Mouse (Mus musculus) intestine, postnatal 0 days (tissue): ENCODE results near the gene Dynll2. TPM values are rescaled to one million over a fixed set of nuclear protein-coding genes. Genes with fewer than 3 reads are reported as not detected.

Source experiments
- ATAC-seq: fragments of 200-750 bp; cut with Nextera tagmentation; 2 replicates; pipeline ENCODE4 v1.8.0; 2017; ENCODE audit warnings: mild to moderate bottlenecking, moderate TSS enrichment, moderate library complexity
- H3K27ac ChIP-seq: fragments of 300-500 bp; sonication (generic); 2 replicates; pipeline ENCODE4 v1.5.1; 2014; ENCODE audit warnings: mild to moderate bottlenecking, low read depth, low read length, moderate library complexity
- H3K27me3 ChIP-seq: fragments of 300-500 bp; sonication (generic); replicated peaks from 2 replicates; pipeline ENCODE4 v1.6.1; 2014; ENCODE audit warnings: low read length, mixed read lengths; ENCODE audit not compliant: control insufficient read depth, insufficient read depth
- H3K36me3 ChIP-seq: fragments of 300-500 bp; sonication (generic); 2 replicates; pipeline ENCODE4 v1.6.1; 2014; ENCODE audit warnings: mild to moderate bottlenecking, moderate library complexity; ENCODE audit not compliant: control insufficient read depth, insufficient read depth
- H3K4me1 ChIP-seq: fragments of 300-500 bp; sonication (generic); replicated peaks from 2 replicates; pipeline ENCODE4 v1.6.1; 2014; ENCODE audit warnings: antibody characterized with exemption, low read length, mixed read lengths; ENCODE audit not compliant: control insufficient read depth, insufficient read depth
- H3K4me2 ChIP-seq: fragments of 300-500 bp; sonication (generic); replicated peaks from 2 replicates; pipeline ENCODE4 v1.6.1; 2014; ENCODE audit warnings: low read depth, mild to moderate bottlenecking, moderate library complexity
- H3K4me3 ChIP-seq: fragments of 300-500 bp; sonication (generic); 2 replicates; pipeline ENCODE4 v1.5.1; 2014; ENCODE audit warnings: low read depth, low read length
- H3K9ac ChIP-seq: fragments of 300-500 bp; sonication (generic); 2 replicates; pipeline ENCODE4 v1.6.1; 2014; ENCODE audit warnings: mild to moderate bottlenecking, low read depth, low read length
- H3K9me3 ChIP-seq: fragments of 300-500 bp; sonication (generic); 2 replicates; pipeline ENCODE4 v1.6.1; 2016; ENCODE audit warnings: mixed run types; ENCODE audit not compliant: control insufficient read depth
- CTCF ChIP-seq: sonication (generic); IDR thresholded peaks from 2 replicates; pipeline ENCODE4 v1.5.1; 2016; ENCODE audit warnings: low read depth, mild to moderate bottlenecking, control low read depth, antibody characterized with exemption, moderate library complexity
- WGBS: fragments of 180-500 bp; shearing (Covaris S2); extraction: QIAGEN DNeasy Blood & Tissue Kit; methylation state at CpG from one replicate; pipeline ENCODE4 v1.1.7; 2014; 5-methylcytosine and 5-hydroxymethylcytosine counted together
- polyA plus RNA-seq: library from polyadenylated mRNA; unstranded; fragments of >200 nt; fragmentation: Nextera tagmentation; extraction: Ambion mirVana; gene quantifications from 2 replicates; pipeline ENCODE4 v1.2.1, GENCODE M21; 2015

The Dynll2 gene
- polyA plus RNA-seq = 52.4 and 57.4 TPM in 2 replicates

- H3K27me3 ChIP-seq = no peaks in the 10 kb centered on the region
- peaks cover 18% of the 10 kb centered on the region for H3K36me3 ChIP-seq
- TF ChIP-seq CTCF = no peak
- under 1% methylated on average over 97 of the region's 107 CpGs for WGBS
- peak within 1 kb of the TSS; percentile 97 for H3K9ac ChIP-seq
- no peaks in the 10 kb centered on the region for H3K9me3 ChIP-seq
- H3K4me3 ChIP-seq = peak within 1 kb of the TSS; percentile 96
- ATAC-seq = peak; percentile 82
- H3K27ac ChIP-seq = peak within 1 kb of the TSS; percentile 99
- H3K4me2 ChIP-seq = peak within 1 kb of the TSS; percentile 82
- H3K4me1 ChIP-seq = 0 out of 2 replicates have a peak, but pooled peaks cover 2% of the 10 kb centered on the region
These were observed at the start of gene Dynll2 for GRCm38 (mm10) chr11:87986831-87987793. TSS of gene Dynll2 (minus strand) at chr11:87987533.

- no peak overlapping the region for H3K9ac ChIP-seq
- no peak overlapping the region for H3K27ac ChIP-seq
- H3K27me3 ChIP-seq = no peaks in the 10 kb centered on the region
- ATAC-seq = no peak
- H3K4me1 ChIP-seq = no peaks in the 10 kb centered on the region
- H3K4me3 ChIP-seq = no peak overlapping the region
- no peak for TF ChIP-seq CTCF
- H3K9me3 ChIP-seq = no peaks in the 10 kb centered on the region
- no peak overlapping the region for H3K4me2 ChIP-seq
- 85% methylated on average over 10 of the region's 10 CpGs for WGBS
- H3K36me3 ChIP-seq = no peaks in the 10 kb centered on the region
These were observed 49.5 kb upstream of the Dynll2 start for GRCm38 (mm10) chr11:88036761-88037251.

- no peak for TF ChIP-seq CTCF
- WGBS = 65% methylated on average over 7 of the region's 7 CpGs
- Histone ChIP-seq H3K9me3 (no peaks in the 10 kb centered on the region), H3K4me1 (no peaks in the 10 kb centered on the region), H3K4me2 (no peak overlapping the region), H3K27ac (no peak overlapping the region), H3K4me3 (no peak overlapping the region), H3K9ac (no peak overlapping the region), H3K27me3 (no peaks in the 10 kb centered on the region), H3K36me3 (no peaks in the 10 kb centered on the region)
- no peak for ATAC-seq
These were observed 48.6 kb upstream of the Dynll2 start for GRCm38 (mm10) chr11:88035970-88036369.

GRCm38 (mm10) chr11:88031753-88032152, 44.4 kb upstream of the Dynll2 start:
- no peak overlapping the region for H3K4me3 ChIP-seq

GRCm38 (mm10) chr11:88030836-88031235, 43.5 kb upstream of the Dynll2 start:
- no peaks in the 10 kb centered on the region for H3K4me1 ChIP-seq
- TF ChIP-seq CTCF = no peak
- no peaks in the 10 kb centered on the region for H3K36me3 ChIP-seq
- no peak overlapping the region for H3K4me2 ChIP-seq
- no peak overlapping the region for H3K27ac ChIP-seq
- no peak overlapping the region for H3K4me3 ChIP-seq
- ATAC-seq = no peak
- 76% methylated on average over 2 of the region's 2 CpGs for WGBS
- H3K27me3 ChIP-seq = no peaks in the 10 kb centered on the region
- H3K9ac ChIP-seq = no peak overlapping the region
- no peaks in the 10 kb centered on the region for H3K9me3 ChIP-seq

More at GRCm38 (mm10) chr11:88031753-88032152, 44.4 kb upstream of the Dynll2 start:
- no peak for TF ChIP-seq CTCF
- 91% methylated on average over 5 of the region's 5 CpGs for WGBS
- no peak overlapping the region for H3K9ac ChIP-seq
- H3K9me3 ChIP-seq = no peaks in the 10 kb centered on the region
- H3K27me3 ChIP-seq = no peaks in the 10 kb centered on the region
- no peak for ATAC-seq
- no peaks in the 10 kb centered on the region for H3K4me1 ChIP-seq
- no peak overlapping the region for H3K27ac ChIP-seq
- no peak overlapping the region for H3K4me2 ChIP-seq
- no peaks in the 10 kb centered on the region for H3K36me3 ChIP-seq

GRCm38 (mm10) chr11:88030219-88030618, 42.9 kb upstream of the Dynll2 start:
- ATAC-seq = no peak
- TF ChIP-seq CTCF = no peak
- Histone ChIP-seq H3K9ac (no peak overlapping the region), H3K4me3 (no peak overlapping the region), H3K9me3 (no peaks in the 10 kb centered on the region), H3K27me3 (no peaks in the 10 kb centered on the region), H3K4me1 (no peaks in the 10 kb centered on the region), H3K36me3 (no peaks in the 10 kb centered on the region), H3K27ac (no peak overlapping the region), H3K4me2 (no peak overlapping the region)
- 84% methylated on average over 7 of the region's 7 CpGs for WGBS
